9 mouse cellular contexts compared by ENCODE assay signal in genomic region chr9:41108324-41109180, GRCm38 (mm10). TPM values are rescaled to one million over a fixed set of nuclear protein-coding genes. Genes with fewer than 3 reads are reported as not detected.
DNase-seq lines count a peak whose midpoint lies in the region; ATAC-seq and TF ChIP-seq lines count a peak whose summit lies in the region.
"Had no signal": no experiment of that assay in that cellular context is flagged by ENCODE, and none has a peak within 500 bp of the region (broad histone marks: within the 10 kb centered on the region; RNA-seq: fewer than 3 reads in every experiment).

No protein-coding gene starts in this region.

- peak; percentile 87 for DNase-seq in forebrain, embryonic 14.5 days (ENCODE audit: low spot score)
- no peak for DNase-seq in forebrain, embryonic 11.5 days (ENCODE audit: low spot score)
- peak; percentile 82 for DNase-seq in cerebellum, adult 11-12 months
- peak; percentile 24 to 47 for DNase-seq in heart, adult 2 months
- peak; percentile 81 for DNase-seq in kidney, postnatal 14 days
- no peak for DNase-seq in thymus, postnatal 10 days (ENCODE audit: low spot score in 2 of 2)
- DNase-seq in spleen, postnatal 14 days (ENCODE audit: low spot score in 2 of 2), result no peak

- H3K9me3 ChIP-seq in forebrain, embryonic 14.5 days (replicated peaks; ENCODE audit: control insufficient read depth, low read length), result no peaks in the 10 kb centered on the region
- no peaks in the 10 kb centered on the region for H3K9me3 ChIP-seq in forebrain, embryonic 11.5 days (ENCODE audit: control insufficient read depth, low read length)
- no peaks in the 10 kb centered on the region for H3K9me3 ChIP-seq in lung, embryonic 16.5 days (ENCODE audit: control insufficient read depth, low read length)
- H3K9me3 ChIP-seq: embryonic facial prominence, embryonic 13.5 days had no signal

- no peak for TF ChIP-seq POLR2A in heart, adult 2 months (IDR thresholded peaks at IDR 0.05; ENCODE audit: insufficient read depth, low read depth, low read length)

- no peak overlapping the region for H3K4me2 ChIP-seq in forebrain, embryonic 14.5 days (ENCODE audit: low read length)
- H3K4me2 ChIP-seq in forebrain, embryonic 11.5 days (ENCODE audit: low read depth, low read length, severe bottlenecking), result no peak overlapping the region
- peak overlapping the region; percentile 4 for H3K4me2 ChIP-seq in lung, embryonic 16.5 days (ENCODE audit: low read depth, low read length)
- H3K4me2 ChIP-seq: embryonic facial prominence, embryonic 13.5 days had no signal

- no peaks in the 10 kb centered on the region for H3K36me3 ChIP-seq in forebrain, embryonic 14.5 days (ENCODE audit: control insufficient read depth, insufficient read depth, low read length)
- H3K36me3 ChIP-seq in forebrain, embryonic 11.5 days (ENCODE audit: control insufficient read depth, insufficient read depth, low read length), result no peaks in the 10 kb centered on the region
- no peaks in the 10 kb centered on the region for H3K36me3 ChIP-seq in heart, adult 2 months (ENCODE audit: control insufficient read depth, insufficient read depth, low read length)
- no peaks in the 10 kb centered on the region for H3K36me3 ChIP-seq in lung, embryonic 16.5 days (ENCODE audit: control insufficient read depth, insufficient read depth, low read length)
- H3K36me3 ChIP-seq: embryonic facial prominence, embryonic 13.5 days had no signal

- TF ChIP-seq CTCF in heart, adult 2 months (IDR thresholded peaks at IDR 0.05), result no peak

- no peak overlapping the region for H3K9ac ChIP-seq in forebrain, embryonic 14.5 days (ENCODE audit: low read length)
- H3K9ac ChIP-seq in forebrain, embryonic 11.5 days (ENCODE audit: low read length), result no peak overlapping the region
- no peak overlapping the region for H3K9ac ChIP-seq in heart, adult 2 months (ENCODE audit: low read depth, low read length)
- H3K9ac ChIP-seq in lung, embryonic 16.5 days (ENCODE audit: low read length), result no peak overlapping the region
- H3K9ac ChIP-seq: embryonic facial prominence, embryonic 13.5 days had no signal

- ATAC-seq in forebrain, embryonic 14.5 days, result peak; percentile 72; the same call in 1 of the 2 replicates
- ATAC-seq in forebrain, embryonic 11.5 days (replicated peaks; ENCODE audit: low FRiP score), result no peak
- peak; percentile 82 for ATAC-seq in lung, embryonic 16.5 days (ENCODE audit: low read depth)

- H3K27me3 ChIP-seq in forebrain, embryonic 14.5 days (replicated peaks; ENCODE audit: control insufficient read depth, insufficient read depth, low read length), result no peaks in the 10 kb centered on the region
- no peaks in the 10 kb centered on the region for H3K27me3 ChIP-seq in forebrain, embryonic 11.5 days (ENCODE audit: control insufficient read depth, insufficient read depth, low read length)
- H3K27me3 ChIP-seq in heart, adult 2 months (ENCODE audit: control insufficient read depth, insufficient read depth, low read length), result no peaks in the 10 kb centered on the region
- no peaks in the 10 kb centered on the region for H3K27me3 ChIP-seq in lung, embryonic 16.5 days (ENCODE audit: control insufficient read depth, insufficient read depth, low read depth, low read length)
- H3K27me3 ChIP-seq: embryonic facial prominence, embryonic 13.5 days had no signal

- no peaks in the 10 kb centered on the region for H3K79me2 ChIP-seq in heart, adult 2 months (replicated peaks; ENCODE audit: control insufficient read depth, insufficient read depth, low read length)

- TF ChIP-seq EP300 in heart, adult 2 months (IDR thresholded peaks at IDR 0.05; ENCODE audit: insufficient read depth, low read depth, low read length), result no peak

- H3K4me1 ChIP-seq in forebrain, embryonic 14.5 days (ENCODE audit: control insufficient read depth, insufficient read depth, low read length), result 0 out of 2 replicates have a peak, but pooled peaks cover 7% of the 10 kb centered on the region
- no peaks in the 10 kb centered on the region for H3K4me1 ChIP-seq in forebrain, embryonic 11.5 days (replicated peaks; ENCODE audit: control insufficient read depth, insufficient read depth, low read length)
- H3K4me1 ChIP-seq in heart, adult 2 months (ENCODE audit: control insufficient read depth, insufficient read depth, low read length), result peaks cover 9% of the 10 kb centered on the region
- H3K4me1 ChIP-seq in lung, embryonic 16.5 days (replicated peaks; ENCODE audit: control insufficient read depth, insufficient read depth, low read length), result peaks cover 22% of the 10 kb centered on the region

- peak overlapping the region; percentile 44; the same call in 1 of the 2 replicates for H3K27ac ChIP-seq in forebrain, embryonic 14.5 days (ENCODE audit: low read depth, low read length)
- no peak overlapping the region for H3K27ac ChIP-seq in forebrain, embryonic 11.5 days (ENCODE audit: low read depth, low read length)
- H3K27ac ChIP-seq in heart, adult 2 months, result no peak overlapping the region
- H3K27ac ChIP-seq in lung, embryonic 16.5 days (ENCODE audit: low read length), result no peak overlapping the region
- H3K27ac ChIP-seq: embryonic facial prominence, embryonic 13.5 days had no signal

- intact Hi-C loops in heart, adult 2 months (cut with DNase I), result no loop called here

- H3K4me3 ChIP-seq in forebrain, embryonic 14.5 days (ENCODE audit: low read depth, low read length), result no peak overlapping the region
- H3K4me3 ChIP-seq in forebrain, embryonic 11.5 days (ENCODE audit: low read depth, low read length), result no peak overlapping the region
- no peak overlapping the region for H3K4me3 ChIP-seq in heart, adult 2 months
- H3K4me3 ChIP-seq in lung, embryonic 16.5 days (ENCODE audit: low read length), result no peak overlapping the region
- H3K4me3 ChIP-seq: embryonic facial prominence, embryonic 13.5 days had no signal

- 62% methylated on average over 14 of the region's 14 CpGs for whole genome bisulfite sequencing in forebrain, embryonic 14.5 days
- 88% methylated on average over 14 of the region's 14 CpGs for WGBS in forebrain, embryonic 11.5 days
- 13% methylated on average over 14 of the region's 14 CpGs for WGBS in heart, adult 2 months
- WGBS in lung, embryonic 16.5 days, result 27% methylated on average over 14 of the region's 14 CpGs

RNA-seq across cellular contexts. Expression of gene Ubash3b, which starts 52.9 kb away (rescaled TPM):
- 13.8 and 18.1 TPM in 2 replicates for polyA plus RNA-seq in forebrain, embryonic 14.5 days (2014; fragmentation: Nextera tagmentation; extraction: Ambion mirVana)
- 7.4 and 8.3 TPM in 2 replicates for polyA plus RNA-seq in forebrain, embryonic 11.5 days (2014; fragmentation: Nextera tagmentation; extraction: Ambion mirVana)
- 1 to 10 TPM; 1.5 TPM for total RNA-seq in heart, adult 2 months (2021)
- polyA plus RNA-seq in heart, adult 2 months (2012; rRNA removed), result 1.9 and 2.0 TPM in 2 replicates
- polyA plus RNA-seq in lung, embryonic 16.5 days (2015; fragmentation: Nextera tagmentation; extraction: Ambion mirVana), result 4.9 and 5.2 TPM in 2 replicates

Comparison
In these comparisons a context has a peak if more than half of its experiments do, and no peak if none do; other contexts are left out.
1. DNase-seq: peak in forebrain, embryonic 14.5 days (single experiment), cerebellum, adult 11-12 months (single experiment), heart, adult 2 months (2 of 2) and kidney, postnatal 14 days (single experiment); none in forebrain, embryonic 11.5 days (single experiment), thymus, postnatal 10 days (0 of 2) and spleen, postnatal 14 days (0 of 2).